Mouse (Mus musculus): ENCODE data around the gene Xrcc4.

DNA sequence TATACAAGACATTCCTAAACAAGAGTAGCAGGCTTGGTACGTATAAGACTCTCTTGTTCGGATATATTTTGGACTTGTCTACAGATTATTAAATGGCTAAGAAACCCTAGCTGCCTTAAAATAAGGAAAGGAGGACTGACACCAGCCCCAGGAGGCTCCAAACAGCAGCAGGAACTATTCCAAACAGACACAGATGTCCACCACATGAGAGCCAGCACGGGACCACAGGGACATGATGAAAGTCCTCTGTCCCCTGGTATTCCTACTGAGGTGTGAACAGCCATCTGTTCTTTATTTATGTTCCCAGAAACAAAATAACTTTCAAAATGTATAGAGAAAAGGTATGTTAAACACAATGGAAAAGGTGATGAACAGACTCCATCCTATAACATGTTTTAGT lies 58.5 kb downstream of the Xrcc4 start:
- no peak for TF ChIP-seq GATA1 (IDR thresholded peaks at IDR 0.05; ENCODE audit: low read length)
- no peak for TF ChIP-seq TAL1 (IDR thresholded peaks at IDR 0.05; ENCODE audit: low read length)
